Mouse (Mus musculus) ES-E14 (cell line): ENCODE measurements around the gene Eml4.

ENCODE experiments used
- CHD2 ChIP-seq: IDR thresholded peaks from 2 replicates; pipeline ENCODE4 v1.6.1; 2014; ENCODE audit warnings: mild to moderate bottlenecking, low read depth, low read length, inconsistent platforms
- MAFK ChIP-seq: IDR thresholded peaks from 2 replicates; pipeline ENCODE4 v1.6.1; 2014; ENCODE audit warnings: mild to moderate bottlenecking, low read depth, low read length, inconsistent platforms; ENCODE audit not compliant: insufficient read depth
- ZC3H11A ChIP-seq: IDR thresholded peaks from 2 replicates; pipeline ENCODE4 v1.6.1; 2012; ENCODE audit warnings: low read depth, mild to moderate bottlenecking, inconsistent platforms, low read length, borderline replicate concordance

GRCm38 (mm10) chr17:83379791-83380190 lies 29.1 kb downstream of the Eml4 start:
- TF ChIP-seq CHD2 (no peak), MAFK (no peak), ZC3H11A (no peak)
